Mouse (Mus musculus) urinary bladder, postnatal 10 days (tissue): ENCODE measurements around the gene Psmd11.
A peak's percentile ranks its signal among the peaks of the same experiment; 100 is the strongest.
"Not testable (repeated sequence)": the region's sequence is repeated elsewhere in the genome, so short reads cannot be mapped to it uniquely, and the experiment has no call there.

Experiments
- DNase-seq: peaks from one replicate; pipeline ENCODE4 v3.0.0; 2022; ENCODE audit warnings: low spot score

Psmd11 gene

GRCm38 (mm10) chr11:80428381-80429008 lies at the start of gene Psmd11:
Psmd11 (plus strand) TSS chr11:80428615.
- DNase-seq = peak; percentile 74

GRCm38 (mm10) chr11:80379184-80379583 lies 49.2 kb upstream of the Psmd11 start:
- not testable (repeated sequence) for DNase-seq

GRCm38 (mm10) chr11:80382626-80383018 lies 45.8 kb upstream of the Psmd11 start:
- DNase-seq = no peak

GRCm38 (mm10) chr11:80383019-80383625 lies 45.3 kb upstream of the Psmd11 start, which contains the start of gene Zfp207:
Zfp207 (plus strand) TSS chr11:80383279.
- peak; percentile 90 for DNase-seq

GRCm38 (mm10) chr11:80383626-80384046 lies 44.8 kb upstream of the Psmd11 start:
- no peak for DNase-seq

GRCm38 (mm10) chr11:80384461-80384860 lies 44.0 kb upstream of the Psmd11 start:
- no peak for DNase-seq

- no peak for DNase-seq
These were observed 43.4 kb upstream of the Psmd11 start for GRCm38 (mm10) chr11:80385055-80385454.

GRCm38 (mm10) chr11:80386790-80387189 lies 41.6 kb upstream of the Psmd11 start:
- DNase-seq = no peak

- DNase-seq = no peak
These were observed 38.5 kb upstream of the Psmd11 start for GRCm38 (mm10) chr11:80389885-80390284.

- DNase-seq = no peak
These were observed 36.9 kb upstream of the Psmd11 start for GRCm38 (mm10) chr11:80391407-80392120.

GRCm38 (mm10) chr11:80395930-80396329 lies 32.5 kb upstream of the Psmd11 start:
- DNase-seq = no peak

- no peak for DNase-seq
These were observed 31.8 kb upstream of the Psmd11 start for GRCm38 (mm10) chr11:80396617-80397016.

GRCm38 (mm10) chr11:80407878-80408277 lies 20.5 kb upstream of the Psmd11 start:
- DNase-seq = not testable (repeated sequence)

GRCm38 (mm10) chr11:80410377-80410776 lies 18.0 kb upstream of the Psmd11 start:
- DNase-seq = no peak

- DNase-seq = no peak
These were observed 11.3 kb upstream of the Psmd11 start for GRCm38 (mm10) chr11:80417085-80417484.

- DNase-seq = no peak
These were observed 8.7 kb upstream of the Psmd11 start for GRCm38 (mm10) chr11:80419743-80420142.

- DNase-seq = no peak
These were observed 8.0 kb upstream of the Psmd11 start for GRCm38 (mm10) chr11:80420202-80420984.

GRCm38 (mm10) chr11:80421421-80422047 lies 6.9 kb upstream of the Psmd11 start:
- no peak for DNase-seq

GRCm38 (mm10) chr11:80424691-80425090 lies 3.7 kb upstream of the Psmd11 start:
- DNase-seq = no peak

GRCm38 (mm10) chr11:80425247-80425778 lies 3.1 kb upstream of the Psmd11 start:
- DNase-seq = no peak

GRCm38 (mm10) chr11:80426029-80426813 lies 2.2 kb upstream of the Psmd11 start:
- DNase-seq = not testable (repeated sequence)
